Mouse (Mus musculus) olfactory bulb, adult 2 months (tissue): ENCODE results near the gene Nkx2-3.

Experiments used
- CTCF ChIP-seq: fragments of 200-500 bp; IDR thresholded peaks from 2 replicates; pipeline ENCODE4 v1.5.1; 2012; ENCODE audit warnings: low read depth, mild to moderate bottlenecking, low read length, moderate library complexity; ENCODE audit not compliant: insufficient read depth
- POLR2A ChIP-seq: fragments of 200-500 bp; IDR thresholded peaks from 2 replicates; pipeline ENCODE4 v1.6.1; 2012; ENCODE audit warnings: mild to moderate bottlenecking, low read depth, low read length, moderate library complexity; ENCODE audit not compliant: insufficient read depth

DNA sequence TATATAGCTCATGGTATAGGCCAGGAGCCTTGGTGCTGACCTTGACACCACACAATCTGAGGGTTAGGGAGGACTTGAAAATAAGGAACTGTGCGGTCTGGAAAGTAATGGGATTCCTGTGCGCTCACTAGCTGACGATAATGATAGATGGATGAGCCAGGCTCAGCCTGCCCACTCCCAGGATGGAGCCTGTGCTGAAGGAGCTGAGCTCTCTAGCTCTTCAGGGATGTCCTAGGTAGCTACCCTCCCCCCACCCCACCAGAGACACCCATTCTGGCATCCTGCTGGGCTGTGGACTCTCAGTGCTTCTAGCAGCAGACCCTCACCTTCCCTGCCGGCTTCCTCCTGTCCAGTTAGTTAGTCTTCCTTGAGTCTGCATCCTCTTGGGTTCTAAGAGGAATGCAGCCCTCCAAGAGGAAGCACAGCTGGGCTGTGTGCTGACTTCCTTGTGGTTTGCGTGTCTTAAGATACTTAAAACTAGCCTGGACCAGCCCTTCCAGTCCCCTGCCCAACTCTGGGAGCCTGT, 6.4 kb downstream of the Nkx2-3 start:
- TF ChIP-seq CTCF = no peak
- TF ChIP-seq POLR2A = no peak
